Mouse (Mus musculus): ENCODE results near the gene Slc35b2. TPM values are rescaled to one million over a fixed set of nuclear protein-coding genes. Genes with fewer than 3 reads are reported as not detected.

Gene Slc35b2
- 88.6 and 143 TPM in 2 replicates for polyA plus RNA-seq (2012; rRNA removed; ENCODE audit: low replicate concordance)

GRCm38 (mm10) chr17:45563655-45564530 is at the start of gene Slc35b2:
TSS of gene Slc35b2 (plus strand) at chr17:45563874.

GRCm38 (mm10) chr17:45523263-45523662 is 40.4 kb upstream of the Slc35b2 start, which contains the start of gene Tcte1:
TSS of gene Tcte1 (plus strand) at chr17:45523434.

GRCm38 (mm10) chr17:45549617-45550181 is 14.0 kb upstream of the Slc35b2 start, which contains the start of gene Tmem151b:
TSS of gene Tmem151b (minus strand) at chr17:45549677.

GRCm38 (mm10) chr17:45555452-45556106 is 8.1 kb upstream of the Slc35b2 start, which contains the start of gene Nfkbie:
TSS of gene Nfkbie (plus strand) at chr17:45555703.

GRCm38 (mm10) chr17:45573087-45573779 is 9.6 kb downstream of the Slc35b2 start, which contains the start of gene Hsp90ab1:
TSS of gene Hsp90ab1 (minus strand) at chr17:45573271.

GRCm38 (mm10) chr17:45599446-45600242 is 36.0 kb downstream of the Slc35b2 start, which contains the start of gene Slc29a1:
TSS of gene Slc29a1 (minus strand) at chr17:45599606.

GRCm38 (mm10) chr17:45601877-45602304 is 38.2 kb downstream of the Slc35b2 start, which contains the start of gene Mymx:
TSS of gene Mymx (minus strand) at chr17:45602102.

Other genes with a start within 250 kb of the Slc35b2 start
- gene Cdc5l, start 130.1 kb upstream of the Slc35b2 start, polyA plus RNA-seq (2012; rRNA removed; ENCODE audit: low replicate concordance), result 2.7 and 2.9 TPM in 2 replicates
- gene Spats1, start 88.5 kb upstream of the Slc35b2 start, polyA plus RNA-seq (2012; rRNA removed; ENCODE audit: low replicate concordance), result not detected in 2 replicates
- 12.2 and 18.4 TPM in 2 replicates for gene Aars2, start 57.0 kb upstream of the Slc35b2 start, polyA plus RNA-seq (2012; rRNA removed; ENCODE audit: low replicate concordance)
- gene Tcte1, start 40.4 kb upstream of the Slc35b2 start, polyA plus RNA-seq (2012; rRNA removed; ENCODE audit: low replicate concordance), result 0.05 TPM in 1 of 2 replicates, not detected in the other
- gene Tmem151b, start 14.2 kb upstream of the Slc35b2 start, polyA plus RNA-seq (2012; rRNA removed; ENCODE audit: low replicate concordance), result 0.51 and 0.83 TPM in 2 replicates
- 3.2 and 5.3 TPM in 2 replicates for gene Nfkbie, start 8.2 kb upstream of the Slc35b2 start, polyA plus RNA-seq (2012; rRNA removed; ENCODE audit: low replicate concordance)
- gene Hsp90ab1, start 9.4 kb downstream of the Slc35b2 start, polyA plus RNA-seq (2012; rRNA removed; ENCODE audit: low replicate concordance), result 91.5 and 112 TPM in 2 replicates
- 32.1 and 59.2 TPM in 2 replicates for gene Slc29a1, start 35.7 kb downstream of the Slc35b2 start, polyA plus RNA-seq (2012; rRNA removed; ENCODE audit: low replicate concordance)
- gene Mymx, start 38.2 kb downstream of the Slc35b2 start, polyA plus RNA-seq (2012; rRNA removed; ENCODE audit: low replicate concordance), result 2.5 and 5.0 TPM in 2 replicates
- not detected in 2 replicates for gene Capn11, start 95.5 kb downstream of the Slc35b2 start, polyA plus RNA-seq (2012; rRNA removed; ENCODE audit: low replicate concordance)
- 151 and 232 TPM in 2 replicates for gene Mrpl14, start 122.4 kb downstream of the Slc35b2 start, polyA plus RNA-seq (2012; rRNA removed; ENCODE audit: low replicate concordance)
- gene Tmem63b, start 123.0 kb downstream of the Slc35b2 start, polyA plus RNA-seq (2012; rRNA removed; ENCODE audit: low replicate concordance), result 48.9 and 65.5 TPM in 2 replicates
- not detected in 2 replicates for gene 1600014C23Rik, start 170.0 kb downstream of the Slc35b2 start, polyA plus RNA-seq (2012; rRNA removed; ENCODE audit: low replicate concordance)

Measured in duodenum, adult 2 months (tissue).